Mouse (Mus musculus) embryonic facial prominence, embryonic 14.5 days (tissue): ENCODE measurements around the gene Fam240a. TPM values are rescaled to one million over a fixed set of nuclear protein-coding genes. Genes with fewer than 3 reads are reported as not detected.

Source experiments
- ATAC-seq: fragments of 200-750 bp; cut with Nextera tagmentation; 2 replicates; pipeline ENCODE4 v1.8.0; 2017; ENCODE audit warnings: low read depth, moderate number of reproducible peaks, moderate TSS enrichment
- DNase-seq: peaks from one replicate; pipeline ENCODE4 v3.0.0-alpha.2; 2015; ENCODE audit warnings: low spot score
- H3K27ac ChIP-seq: fragments of 300-500 bp; sonication (generic); replicated peaks from 2 replicates; pipeline ENCODE4 v1.5.1; 2014; ENCODE audit warnings: low read depth, mild to moderate bottlenecking, low read length, moderate library complexity
- H3K27me3 ChIP-seq: fragments of 300-500 bp; sonication (generic); replicated peaks from 2 replicates; pipeline ENCODE4 v1.6.1; 2014; ENCODE audit warnings: low read length; ENCODE audit not compliant: control insufficient read depth, insufficient read depth
- H3K36me3 ChIP-seq: fragments of 300-500 bp; sonication (generic); 2 replicates; pipeline ENCODE4 v1.6.1; 2014; ENCODE audit warnings: low read length, mixed read lengths; ENCODE audit not compliant: control insufficient read depth, insufficient read depth
- H3K4me1 ChIP-seq: fragments of 300-500 bp; sonication (generic); 2 replicates; pipeline ENCODE4 v1.6.1; 2014; ENCODE audit warnings: antibody characterized with exemption, low read length; ENCODE audit not compliant: control insufficient read depth, insufficient read depth
- H3K4me2 ChIP-seq: fragments of 300-500 bp; sonication (generic); 2 replicates; pipeline ENCODE4 v1.6.1; 2014; ENCODE audit warnings: low read depth, mild to moderate bottlenecking, low read length, moderate library complexity, mixed read lengths
- H3K4me3 ChIP-seq: fragments of 300-500 bp; sonication (generic); 2 replicates; pipeline ENCODE4 v1.5.1; 2014; ENCODE audit warnings: low read depth, mild to moderate bottlenecking, low read length
- H3K9ac ChIP-seq: fragments of 300-500 bp; sonication (generic); 2 replicates; pipeline ENCODE4 v1.6.1; 2014; ENCODE audit warnings: low read depth, mild to moderate bottlenecking, low read length, moderate library complexity, mixed read lengths
- H3K9me3 ChIP-seq: fragments of 300-500 bp; sonication (generic); 2 replicates; pipeline ENCODE4 v1.6.1; 2016; ENCODE audit warnings: low read length; ENCODE audit not compliant: control insufficient read depth
- WGBS: fragments of 180-500 bp; shearing (Covaris S2); extraction: QIAGEN DNeasy Blood & Tissue Kit; methylation state at CpG from one replicate; pipeline ENCODE4 v1.1.7; 2014; 5-methylcytosine and 5-hydroxymethylcytosine counted together
- polyA plus RNA-seq: library from polyadenylated mRNA; unstranded; fragments of >200 nt; fragmentation: Nextera tagmentation; extraction: Ambion mirVana; gene quantifications from 2 replicates; pipeline ENCODE4 v1.2.1, GENCODE M21; 2014

The Fam240a gene
- polyA plus RNA-seq, 1 experiment from 2014 or later = not detected

- 66% methylated on average over 4 of the region's 4 CpGs for WGBS
- Histone ChIP-seq H3K9me3 (no peaks in the 10 kb centered on the region), H3K4me1 (no peaks in the 10 kb centered on the region), H3K36me3 (no peaks in the 10 kb centered on the region), H3K27ac (no peak overlapping the region), H3K27me3 (no peaks in the 10 kb centered on the region), H3K9ac (no peak overlapping the region), H3K4me2 (no peak overlapping the region), H3K4me3 (no peak overlapping the region)
- no peak for DNase-seq
- ATAC-seq = no peak
Observed at GRCm38 (mm10) chr9:110907838-110908630, 8.6 kb downstream of the Fam240a start.

DNA sequence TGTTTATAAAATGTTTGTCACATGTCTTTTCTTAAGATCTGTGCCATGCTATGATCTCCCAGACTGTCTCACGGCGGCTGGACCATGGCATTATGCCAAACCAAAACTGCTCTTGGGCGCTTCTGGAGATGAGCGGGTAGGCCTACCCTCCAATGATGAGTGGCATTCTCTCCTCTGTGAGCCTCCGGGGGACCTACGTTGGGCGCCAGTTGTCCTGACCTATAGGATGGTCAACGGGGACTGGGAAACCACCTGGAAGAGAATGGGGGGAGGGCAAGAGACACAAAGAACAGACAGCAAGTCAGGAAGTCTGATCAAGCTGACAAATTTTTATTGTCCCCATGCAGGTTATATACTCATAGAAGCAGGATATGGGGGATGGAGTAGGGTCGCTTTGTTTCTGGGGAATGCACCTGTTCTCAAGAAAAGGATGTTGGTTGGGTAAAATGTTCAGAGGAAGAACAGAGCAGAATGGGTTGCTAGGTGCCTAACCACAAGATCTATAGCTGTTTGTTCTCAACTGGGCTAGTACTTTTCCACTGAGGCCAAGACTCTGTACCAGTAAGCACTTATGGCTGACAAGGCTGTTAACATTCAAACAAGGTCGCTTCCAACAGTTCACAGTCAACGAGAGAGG lies 9.3 kb downstream of the Fam240a start:
- Histone ChIP-seq H3K4me1 (no peaks in the 10 kb centered on the region), H3K36me3 (no peaks in the 10 kb centered on the region), H3K9ac (no peak overlapping the region), H3K9me3 (no peaks in the 10 kb centered on the region), H3K4me3 (no peak overlapping the region), H3K27me3 (no peaks in the 10 kb centered on the region), H3K27ac (no peak overlapping the region), H3K4me2 (no peak overlapping the region)
- WGBS = 87% methylated on average over 11 of the region's 11 CpGs
- no peak for DNase-seq
- no peak for ATAC-seq

- Histone ChIP-seq H3K27me3 (no peaks in the 10 kb centered on the region), H3K9ac (no peak overlapping the region)
Observed at GRCm38 (mm10) chr9:110902271-110902670, 14.4 kb downstream of the Fam240a start.

DNA sequence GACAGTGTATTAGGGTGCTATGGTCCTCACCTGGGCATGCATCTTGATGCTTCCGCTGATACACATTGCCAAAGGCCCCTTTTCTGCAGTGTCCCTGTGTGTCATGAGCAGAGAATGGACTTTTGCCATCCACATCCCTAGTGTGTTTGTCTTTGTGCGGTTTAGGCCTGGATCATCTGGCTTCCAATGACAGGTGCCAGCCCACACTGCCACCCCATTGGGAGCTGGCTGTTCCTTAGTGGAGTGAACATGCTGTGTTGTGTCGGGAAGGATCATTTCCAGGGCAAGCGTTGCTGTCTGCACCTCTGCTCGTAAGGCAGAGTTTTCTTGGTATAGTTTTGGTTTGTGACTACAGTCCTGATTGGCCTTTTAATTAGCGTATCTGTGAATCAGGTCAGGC lies 15.5 kb downstream of the Fam240a start:
- WGBS = 88% methylated on average over 6 of the region's 6 CpGs
- no peaks in the 10 kb centered on the region for H3K9me3 ChIP-seq
- no peak overlapping the region for H3K9ac ChIP-seq
- no peaks in the 10 kb centered on the region for H3K4me1 ChIP-seq
- no peak overlapping the region for H3K4me3 ChIP-seq
- no peaks in the 10 kb centered on the region for H3K36me3 ChIP-seq
- H3K27ac ChIP-seq = no peak overlapping the region
- DNase-seq (no peak), ATAC-seq (no peak)
- H3K4me2 ChIP-seq = no peak overlapping the region
- H3K27me3 ChIP-seq = no peaks in the 10 kb centered on the region

More at GRCm38 (mm10) chr9:110902271-110902670, 14.4 kb downstream of the Fam240a start:
- H3K4me1 ChIP-seq = no peaks in the 10 kb centered on the region
- no peaks in the 10 kb centered on the region for H3K36me3 ChIP-seq
- no peak overlapping the region for H3K27ac ChIP-seq
- no peaks in the 10 kb centered on the region for H3K9me3 ChIP-seq
- no peak overlapping the region for H3K4me3 ChIP-seq
- H3K4me2 ChIP-seq = no peak overlapping the region
- peak; percentile 32 for DNase-seq
- no peak for ATAC-seq
- WGBS = 78% methylated on average over 4 of the region's 4 CpGs

DNA sequence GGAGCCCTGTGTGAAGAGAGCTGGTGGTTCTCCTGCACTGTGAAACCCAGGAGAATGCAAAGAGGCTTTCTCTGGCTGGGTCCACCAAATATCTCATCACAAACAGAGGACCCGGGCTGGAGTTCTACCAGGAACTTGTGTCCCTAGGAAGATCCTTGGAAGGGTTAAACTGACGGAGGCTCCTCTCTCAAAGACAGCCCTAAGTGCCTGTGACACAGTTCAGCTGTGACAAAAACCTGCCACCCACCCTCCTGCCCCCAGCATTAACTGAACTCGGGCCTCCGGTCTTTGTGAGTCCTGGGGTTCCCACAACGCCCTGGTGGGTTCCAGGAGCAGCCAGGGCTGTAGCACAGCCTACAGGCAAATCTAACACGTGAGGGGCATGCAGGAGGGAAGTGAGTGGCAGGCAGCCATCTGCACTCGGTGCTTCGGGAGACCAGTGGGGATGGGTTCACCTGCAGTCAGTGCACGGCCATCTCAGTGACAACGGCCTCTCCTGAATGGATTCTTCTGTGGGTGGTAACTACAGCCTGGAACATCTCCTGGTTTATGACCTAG lies 17.1 kb downstream of the Fam240a start:
- no peak overlapping the region for H3K4me3 ChIP-seq
- ATAC-seq (no peak), DNase-seq (no peak)
- no peaks in the 10 kb centered on the region for H3K9me3 ChIP-seq
- no peaks in the 10 kb centered on the region for H3K27me3 ChIP-seq
- 54% methylated on average over 10 of the region's 10 CpGs for WGBS
- no peak overlapping the region for H3K4me2 ChIP-seq
- no peak overlapping the region for H3K9ac ChIP-seq
- no peaks in the 10 kb centered on the region for H3K36me3 ChIP-seq
- H3K27ac ChIP-seq = no peak overlapping the region
- H3K4me1 ChIP-seq = no peaks in the 10 kb centered on the region

DNA sequence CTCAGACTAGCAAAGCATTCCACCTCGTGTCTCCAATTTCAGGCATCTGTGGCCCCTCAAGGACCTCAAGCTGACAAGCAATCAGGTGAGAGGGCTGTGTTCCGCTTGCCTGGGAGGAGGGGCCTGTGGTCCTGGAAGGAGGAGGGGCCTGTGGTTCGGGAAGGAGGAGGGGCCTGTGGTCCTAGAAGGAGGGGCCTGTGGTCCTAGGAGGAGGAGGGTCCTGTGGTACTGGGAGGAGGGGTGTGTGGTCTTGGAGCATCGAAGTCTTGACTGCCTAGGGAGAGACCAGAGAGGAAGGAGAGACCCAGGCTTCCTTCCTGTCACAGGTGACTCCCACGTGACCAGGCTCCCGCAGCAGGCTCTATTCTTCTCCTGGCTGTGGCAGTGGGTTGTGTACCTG lies 20.1 kb downstream of the Fam240a start:
- Histone ChIP-seq H3K4me2 (peak overlapping the region; percentile 20), H3K27ac (no peak overlapping the region), H3K27me3 (no peaks in the 10 kb centered on the region), H3K4me1 (no peaks in the 10 kb centered on the region), H3K36me3 (no peaks in the 10 kb centered on the region), H3K4me3 (no peak overlapping the region), H3K9me3 (no peaks in the 10 kb centered on the region), H3K9ac (no peak overlapping the region)
- WGBS = 12% methylated on average over 6 of the region's 6 CpGs
- peak; percentile 37 for DNase-seq
- ATAC-seq = peak; percentile 50; the same call in 1 of the 2 replicates

GRCm38 (mm10) chr9:110895994-110896393 lies 20.7 kb downstream of the Fam240a start:
- Histone ChIP-seq H3K9me3 (no peaks in the 10 kb centered on the region), H3K4me2 (peak overlapping the region; percentile 20), H3K27me3 (no peaks in the 10 kb centered on the region), H3K4me1 (no peaks in the 10 kb centered on the region), H3K9ac (no peak overlapping the region), H3K27ac (no peak overlapping the region), H3K36me3 (no peaks in the 10 kb centered on the region), H3K4me3 (no peak overlapping the region)
- WGBS = 21% methylated on average over 7 of the region's 7 CpGs
- ATAC-seq (no peak), DNase-seq (no peak)

- 52% methylated on average over 5 of the region's 5 CpGs for WGBS
Observed at GRCm38 (mm10) chr9:110895507-110895906, 21.2 kb downstream of the Fam240a start.

More at GRCm38 (mm10) chr9:110895507-110895906, 21.2 kb downstream of the Fam240a start:
- H3K27me3 ChIP-seq = no peaks in the 10 kb centered on the region
- no peaks in the 10 kb centered on the region for H3K36me3 ChIP-seq
- H3K4me3 ChIP-seq = no peak overlapping the region
- DNase-seq (no peak), ATAC-seq (no peak)
- H3K4me1 ChIP-seq = no peaks in the 10 kb centered on the region
- no peaks in the 10 kb centered on the region for H3K9me3 ChIP-seq
- H3K4me2 ChIP-seq = no peak overlapping the region
- H3K27ac ChIP-seq = no peak overlapping the region
- no peak overlapping the region for H3K9ac ChIP-seq
